In the genomic region with DNA sequence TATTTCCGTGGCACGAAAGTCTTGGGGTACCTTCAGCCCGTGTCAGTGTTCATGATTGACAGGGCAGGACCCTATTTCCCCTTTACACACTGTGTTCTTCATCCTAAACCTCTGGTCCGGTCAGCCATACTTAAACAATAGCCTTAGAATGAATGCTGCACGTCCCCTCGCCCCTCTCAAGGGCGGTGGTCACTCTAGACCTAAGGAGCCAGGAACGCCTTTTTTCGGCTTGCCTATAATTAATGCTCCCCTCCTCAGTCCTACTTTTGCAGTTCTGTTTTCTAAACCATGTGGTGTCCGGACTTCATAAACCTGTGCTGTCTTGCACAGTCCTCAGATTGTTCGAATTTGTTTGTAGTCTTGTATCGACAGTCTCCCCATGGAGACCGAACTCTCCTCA, we compare ENCODE assay signal across 8 mouse cellular contexts. TPM values are rescaled to one million over a fixed set of nuclear protein-coding genes. Genes with fewer than 3 reads are reported as not detected.
A peak's percentile ranks its signal among the peaks of the same experiment; 100 is the strongest.
DNase-seq lines count a peak whose midpoint lies in the region; ATAC-seq and TF ChIP-seq lines count a peak whose summit lies in the region.

No protein-coding gene starts in this region.

- peak overlapping the region; percentile 97 for H3K4me3 ChIP-seq in erythroblast, embryonic 14.5 days (replicated peaks)
- H3K4me3 ChIP-seq in heart, postnatal 0 days (ENCODE audit: low read depth, low read length) = peak overlapping the region; percentile 78; the same call in 1 of the 2 replicates
- H3K4me3 ChIP-seq in liver, embryonic 16.5 days (ENCODE audit: low read depth, low read length) = no peak overlapping the region; the same call in 1 of the 2 replicates

- peak; percentile 61 for DNase-seq in 416B (ENCODE audit: low read depth)
- DNase-seq in heart, postnatal 0 days (ENCODE audit: low spot score) = no peak
- no peak for DNase-seq in frontal cortex, postnatal 25 days (ENCODE audit: low spot score in 2 of 2)
- DNase-seq in Muller cell, postnatal 12 days (ENCODE audit: inconsistent ontology term) = no peak
- no peak for DNase-seq in adrenal gland, postnatal 14 days

- no peak for TF ChIP-seq EP300 in heart, postnatal 0 days (IDR thresholded peaks at IDR 0.05; ENCODE audit: low read depth)

- peak overlapping the region; percentile 91 for H3K4me2 ChIP-seq in heart, postnatal 0 days (ENCODE audit: low read depth, low read length)
- peak overlapping the region; percentile 66 for H3K4me2 ChIP-seq in liver, embryonic 16.5 days (ENCODE audit: low read depth, low read length)

- H3K27ac ChIP-seq in heart, postnatal 0 days (ENCODE audit: low read depth) = peak overlapping the region; percentile 99
- H3K27ac ChIP-seq in liver, embryonic 16.5 days (ENCODE audit: low read length) = no peak overlapping the region

- ATAC-seq in erythroblast, adult 5-6 weeks (replicated peaks; ENCODE audit: low FRiP score, poor library complexity, severe bottlenecking) = no peak
- ATAC-seq in heart, postnatal 0 days (ENCODE audit: insufficient read depth, low read depth) = no peak
- ATAC-seq in liver, embryonic 16.5 days (ENCODE audit: low read depth) = no peak

- H3K9me3 ChIP-seq in erythroblast, embryonic 14.5 days (ENCODE audit: control insufficient read depth, low read length) = no peaks in the 10 kb centered on the region
- no peaks in the 10 kb centered on the region for H3K9me3 ChIP-seq in heart, postnatal 0 days (replicated peaks; ENCODE audit: control insufficient read depth, low read length)
- H3K9me3 ChIP-seq in liver, embryonic 16.5 days (replicated peaks; ENCODE audit: control insufficient read depth, low read length) = no peaks in the 10 kb centered on the region

- H3K9ac ChIP-seq in heart, postnatal 0 days (replicated peaks; ENCODE audit: low read depth, low read length) = peak overlapping the region; percentile 99; the same call in 1 of the 2 replicates
- H3K9ac ChIP-seq in liver, embryonic 16.5 days (ENCODE audit: low read depth, low read length) = no peak overlapping the region

- no peak for TF ChIP-seq CTCF in heart, postnatal 0 days (IDR thresholded peaks at IDR 0.05; ENCODE audit: low read depth)

- H3K4me1 ChIP-seq in erythroblast, embryonic 14.5 days (ENCODE audit: control insufficient read depth) = peaks cover 40% of the 10 kb centered on the region
- H3K4me1 ChIP-seq in heart, postnatal 0 days (ENCODE audit: control insufficient read depth, insufficient read depth) = peaks cover 7% of the 10 kb centered on the region; the same call in 1 of the 2 replicates
- peaks cover 30% of the 10 kb centered on the region for H3K4me1 ChIP-seq in liver, embryonic 16.5 days (ENCODE audit: control insufficient read depth, low read depth, low read length)

- 44% methylated on average over 13 of the region's 13 CpGs for WGBS in heart, postnatal 0 days
- 32% methylated on average over 13 of the region's 13 CpGs for WGBS in liver, embryonic 16.5 days (ENCODE audit: insufficient replicate concordance)

- H3K36me3 ChIP-seq in erythroblast, embryonic 14.5 days (ENCODE audit: control insufficient read depth) = peaks cover 29% of the 10 kb centered on the region
- peaks cover 27% of the 10 kb centered on the region for H3K36me3 ChIP-seq in heart, postnatal 0 days (replicated peaks; ENCODE audit: control insufficient read depth, insufficient read depth, low read length)
- peaks cover 20% of the 10 kb centered on the region for H3K36me3 ChIP-seq in liver, embryonic 16.5 days (ENCODE audit: control insufficient read depth, insufficient read depth)

- H3K27me3 ChIP-seq in erythroblast, embryonic 14.5 days (ENCODE audit: control insufficient read depth) = peaks cover 29% of the 10 kb centered on the region
- H3K27me3 ChIP-seq in heart, postnatal 0 days (ENCODE audit: control insufficient read depth, insufficient read depth, low read length) = no peaks in the 10 kb centered on the region
- H3K27me3 ChIP-seq in liver, embryonic 16.5 days (ENCODE audit: control insufficient read depth, insufficient read depth, low read depth, low read length) = no peaks in the 10 kb centered on the region

RNA-seq across cellular contexts. Expression of a gene that starts 1.2 kb away (rescaled TPM):
- polyA plus RNA-seq in erythroblast, embryonic 14.5 days (2012) = 0.98 and 1.0 TPM in 2 replicates
- 34.4 and 44.7 TPM in 2 replicates for total RNA-seq in erythroblast, adult 5-6 weeks (2015; ENCODE audit: low replicate concordance)
- total RNA-seq in erythroblast, adult 5-6 weeks (2017; ENCODE audit: low replicate concordance) = 22.3 and 29.1 TPM in 2 replicates
- total RNA-seq in heart, postnatal 0 days (2014; rRNA removed; ENCODE audit: low replicate concordance) = 225 and 263 TPM in 2 replicates
- 130 and 144 TPM in 2 replicates for polyA plus RNA-seq in heart, postnatal 0 days (2015; fragmentation: Nextera tagmentation; extraction: Ambion mirVana)
- 37.9 and 38.8 TPM in 2 replicates for polyA plus RNA-seq in liver, embryonic 16.5 days (2015; fragmentation: Nextera tagmentation; extraction: Ambion mirVana)
- 145 and 167 TPM in 2 replicates for total RNA-seq in adrenal gland, postnatal 14 days (2021)

RNA-seq across cellular contexts. Expression of a gene that starts 58.1 kb away (rescaled TPM):
- 0.43 and 0.55 TPM in 2 replicates for polyA plus RNA-seq in erythroblast, embryonic 14.5 days (2012)
- total RNA-seq in erythroblast, adult 5-6 weeks (2015; ENCODE audit: low replicate concordance) = 15.3 and 27.3 TPM in 2 replicates
- 6.6 TPM in 2 replicates for total RNA-seq in erythroblast, adult 5-6 weeks (2017; ENCODE audit: low replicate concordance)
- 52.4 and 57.8 TPM in 2 replicates for total RNA-seq in heart, postnatal 0 days (2014; rRNA removed; ENCODE audit: low replicate concordance)
- polyA plus RNA-seq in heart, postnatal 0 days (2015; fragmentation: Nextera tagmentation; extraction: Ambion mirVana) = 43.6 and 56.7 TPM in 2 replicates
- 12.3 and 13.4 TPM in 2 replicates for polyA plus RNA-seq in liver, embryonic 16.5 days (2015; fragmentation: Nextera tagmentation; extraction: Ambion mirVana)
- 43.1 and 51.9 TPM in 2 replicates for total RNA-seq in adrenal gland, postnatal 14 days (2021)
